Mouse (Mus musculus) liver, postnatal 0 days (tissue): Measurements from ENCODE around the gene Slc25a35.

Source experiments
- CTCF ChIP-seq: sonication (generic); IDR thresholded peaks from 2 replicates; pipeline ENCODE4 v1.5.1; 2016; ENCODE audit warnings: antibody characterized with exemption, low read depth
- EP300 ChIP-seq: IDR thresholded peaks from 2 replicates; pipeline ENCODE4 v1.6.1; 2016; ENCODE audit warnings: antibody characterized with exemption, low read depth, mild to moderate bottlenecking

DNA sequence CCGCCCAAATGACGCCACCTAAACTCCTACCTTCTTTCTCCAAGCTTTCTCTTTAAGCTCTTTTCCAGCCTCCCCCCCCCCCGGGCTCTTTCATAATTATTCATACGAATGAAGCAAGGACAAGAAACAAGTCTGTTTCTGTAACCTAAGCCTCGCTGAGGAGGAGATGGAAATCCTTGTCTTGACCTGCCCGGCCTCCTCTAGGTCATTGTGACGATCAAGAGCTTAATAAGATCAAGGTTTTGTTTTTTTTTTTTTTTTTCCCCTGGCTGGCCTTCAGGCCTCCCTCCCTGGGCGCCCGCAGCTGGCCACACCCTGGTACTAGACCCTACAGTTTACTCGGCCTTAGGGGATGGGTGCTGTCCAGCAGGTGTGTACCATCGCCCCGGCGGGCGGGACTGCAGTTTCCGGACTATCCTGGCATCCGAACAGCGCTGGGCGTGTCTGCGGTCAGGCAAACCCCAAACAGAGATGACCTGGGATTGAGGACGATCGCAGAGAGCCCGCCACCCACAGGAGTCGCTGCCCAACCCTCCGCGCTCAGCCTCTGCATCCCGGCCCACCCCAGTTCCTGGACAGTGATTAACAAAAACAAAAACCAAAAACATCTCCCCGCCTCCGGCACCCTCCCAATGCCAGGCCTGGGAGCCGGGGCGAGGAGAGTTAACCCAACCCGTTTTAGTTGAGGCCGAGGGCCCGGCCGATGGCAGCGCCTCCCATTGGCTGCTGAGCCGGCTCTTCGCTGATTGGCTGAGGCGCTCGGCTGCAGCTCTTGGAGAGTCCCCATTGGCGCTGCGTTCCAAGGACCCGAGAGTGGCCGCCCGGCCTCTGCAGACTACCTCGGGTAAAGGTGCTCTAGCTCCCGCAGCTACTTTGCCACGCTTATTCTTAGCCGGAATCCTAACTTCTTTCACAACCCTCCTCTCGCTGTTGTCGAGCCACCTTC lies at the start of gene Slc25a35:
- TF ChIP-seq EP300 (no peak), CTCF (peak; percentile 45; the same call in 1 of the 2 replicates)
